ENCODE assay signal across 17 mouse cellular contexts in genomic region chr12:84245683-84246082, GRCm38 (mm10). TPM values are rescaled to one million over a fixed set of nuclear protein-coding genes. Genes with fewer than 3 reads are reported as not detected.
DNase-seq lines count a peak whose midpoint lies in the region; ATAC-seq and TF ChIP-seq lines count a peak whose summit lies in the region.
"Had no signal": no experiment of that assay in that cellular context is flagged by ENCODE, and none has a peak within 500 bp of the region (broad histone marks: within the 10 kb centered on the region; RNA-seq: fewer than 3 reads in every experiment).

No protein-coding gene starts in this region.

- ATAC-seq in activated CD4-positive, CD25-positive, alpha-beta regulatory T cell, adult 4 months, result peak; percentile 51
- ATAC-seq in erythroblast, adult 5-6 weeks (replicated peaks; ENCODE audit: low FRiP score, poor library complexity, severe bottlenecking), result no peak

- WGBS in lung, adult 2 months, result 63% methylated on average over 5 of the region's 5 CpGs
- 21% methylated on average over 5 of the region's 5 CpGs for WGBS in spleen, adult 2 months
- WGBS in hindbrain, embryonic 10.5 days, result 64% methylated on average over 5 of the region's 5 CpGs

- no peaks in the 10 kb centered on the region for H3K27me3 ChIP-seq in spleen, adult 2 months (ENCODE audit: control insufficient read depth, insufficient read depth, low read length)
- H3K27me3 ChIP-seq in hindbrain, embryonic 10.5 days (ENCODE audit: insufficient read depth, poor library complexity, severe bottlenecking), result no peaks in the 10 kb centered on the region

- H3K4me3 ChIP-seq in lung, adult 2 months (replicated peaks; ENCODE audit: extremely low read depth, low read depth, low read length), result no peak overlapping the region
- no peak overlapping the region for H3K4me3 ChIP-seq in spleen, adult 2 months (ENCODE audit: extremely low read depth, insufficient read depth, insufficient read length)
- no peak overlapping the region for H3K4me3 ChIP-seq in hindbrain, embryonic 10.5 days
- H3K4me3 ChIP-seq: forebrain, embryonic 10.5 days; liver, embryonic 13.5 days; myocyte had no signal

- H3K9me3 ChIP-seq in hindbrain, embryonic 10.5 days, result no peaks in the 10 kb centered on the region
- H3K9me3 ChIP-seq: forebrain, embryonic 10.5 days; liver, embryonic 13.5 days had no signal

- peak overlapping the region; percentile 87 for H3K27ac ChIP-seq in spleen, adult 2 months (ENCODE audit: insufficient read depth, low read length)
- no peak overlapping the region for H3K27ac ChIP-seq in hindbrain, embryonic 10.5 days
- H3K27ac ChIP-seq: forebrain, embryonic 10.5 days; kidney, postnatal 0 days; liver, embryonic 13.5 days had no signal

- no peak for TF ChIP-seq POLR2A in lung, adult 2 months (IDR thresholded peaks at IDR 0.05; ENCODE audit: borderline replicate concordance, extremely low read depth, low read depth, low read length)
- no peak for TF ChIP-seq POLR2A in spleen, adult 2 months (IDR thresholded peaks at IDR 0.05; ENCODE audit: low read depth, low read length)

- H3K36me3 ChIP-seq in spleen, adult 2 months (ENCODE audit: control insufficient read depth, insufficient read depth, low read length), result no peaks in the 10 kb centered on the region
- H3K36me3 ChIP-seq in hindbrain, embryonic 10.5 days, result no peaks in the 10 kb centered on the region
- H3K36me3 ChIP-seq: forebrain, embryonic 10.5 days; liver, embryonic 13.5 days had no signal

- peak; percentile 24 for DNase-seq in lung, postnatal 25 days (ENCODE audit: low spot score)
- no peak for DNase-seq in lung, adult 2 months
- DNase-seq in spleen, adult 2 months (ENCODE audit: low read depth in 1 of 2, low spot score in 2 of 2), result peak; percentile 56 to 82
- DNase-seq in heart, adult 18-20 months, result no peak
- DNase-seq in hindbrain, embryonic 10.5 days (ENCODE audit: low spot score), result no peak
- DNase-seq in layer of hippocampus, postnatal 14 days (ENCODE audit: low spot score in 2 of 2), result no peak
- DNase-seq: adrenal gland, adult 2 months; cerebellum, postnatal 14 days; layer of hippocampus, adult 9-11 months; liver, embryonic 13.5 days; lung, postnatal 14 days; right cerebral cortex, postnatal 25 days had no signal

- no peak for TF ChIP-seq CTCF in lung, adult 2 months (IDR thresholded peaks at IDR 0.05; ENCODE audit: insufficient read depth, low read length)
- no peak for TF ChIP-seq CTCF in spleen, adult 2 months (IDR thresholded peaks at IDR 0.05; ENCODE audit: extremely low read depth, insufficient read depth, insufficient read length, insufficient replicate concordance)

- H3K4me1 ChIP-seq in lung, adult 2 months (ENCODE audit: control insufficient read depth, insufficient read depth, low read length), result no peaks in the 10 kb centered on the region
- peaks cover 19% of the 10 kb centered on the region; the same call in 1 of the 2 replicates for H3K4me1 ChIP-seq in spleen, adult 2 months (ENCODE audit: control insufficient read depth, insufficient read depth, insufficient read length)
- no peaks in the 10 kb centered on the region for H3K4me1 ChIP-seq in hindbrain, embryonic 10.5 days (replicated peaks)
- H3K4me1 ChIP-seq: liver, embryonic 13.5 days had no signal

RNA-seq across cellular contexts. Expression of gene Elmsan1, which starts 27.0 kb away (rescaled TPM):
- polyA plus RNA-seq in lung, adult 2 months (2012; rRNA removed), result 26.5 and 29.5 TPM in 2 replicates
- polyA plus RNA-seq in activated CD4-positive, CD25-positive, alpha-beta regulatory T cell, adult 4 months (2017; shearing (Covaris generic)), result 1 to 10 TPM; 6.8 to 7.1 TPM
- 30.6 and 36.4 TPM in 2 replicates for polyA plus RNA-seq in spleen, adult 2 months (2012; rRNA removed)
- total RNA-seq in erythroblast, adult 5-6 weeks (2015; ENCODE audit: low replicate concordance), result 5.4 and 12.7 TPM in 2 replicates
- total RNA-seq in erythroblast, adult 5-6 weeks (2017; ENCODE audit: low replicate concordance), result 8.0 and 11.4 TPM in 2 replicates
- 10 to 100 TPM; 10.5 to 13.3 TPM for total RNA-seq in heart, adult 18-20 months (2021)
- polyA plus RNA-seq in hindbrain, embryonic 10.5 days (2016; fragmentation: Nextera tagmentation; extraction: Ambion mirVana), result 6.5 and 8.2 TPM in 2 replicates
- total RNA-seq in layer of hippocampus, postnatal 14 days (2021), result 10 to 100 TPM; 17.0 to 18.1 TPM

RNA-seq across cellular contexts. Expression of gene Ptgr2, which starts 39.3 kb away (rescaled TPM):
- 7.3 and 14.5 TPM in 2 replicates for polyA plus RNA-seq in lung, adult 2 months (2012; rRNA removed)
- polyA plus RNA-seq in activated CD4-positive, CD25-positive, alpha-beta regulatory T cell, adult 4 months (2017; shearing (Covaris generic)), result 10 to 100 TPM; 41.0 to 42.5 TPM
- 2.8 and 4.2 TPM in 2 replicates for polyA plus RNA-seq in spleen, adult 2 months (2012; rRNA removed)
- 8.8 and 19.0 TPM in 2 replicates for total RNA-seq in erythroblast, adult 5-6 weeks (2015; ENCODE audit: low replicate concordance)
- total RNA-seq in erythroblast, adult 5-6 weeks (2017; ENCODE audit: low replicate concordance), result 7.5 and 14.4 TPM in 2 replicates
- total RNA-seq in heart, adult 18-20 months (2021), result 100 to 1,000 TPM; 234 to 244 TPM
- polyA plus RNA-seq in hindbrain, embryonic 10.5 days (2016; fragmentation: Nextera tagmentation; extraction: Ambion mirVana), result 16.4 and 18.8 TPM in 2 replicates
- total RNA-seq in layer of hippocampus, postnatal 14 days (2021), result 10 to 100 TPM; 38.9 to 39.4 TPM

Comparison
In these comparisons a context has a peak if more than half of its experiments do, and no peak if none do; other contexts are left out.
1. DNase-seq: peak in lung, postnatal 25 days (single experiment) and spleen, adult 2 months (2 of 2); none in lung, adult 2 months (single experiment), heart, adult 18-20 months (0 of 2), hindbrain, embryonic 10.5 days (single experiment) and layer of hippocampus, postnatal 14 days (0 of 2).